Mouse (Mus musculus): ENCODE measurements around the gene Igf1r. TPM values are rescaled to one million over a fixed set of nuclear protein-coding genes. Genes with fewer than 3 reads are reported as not detected.

Gene Igf1r
- polyA plus RNA-seq, 1 experiment, result 2.6 TPM

GRCm38 (mm10) chr7:67986277-67986676 lies 33.6 kb downstream of the Igf1r start:
- Histone ChIP-seq H3K4me1 (ENCODE audit: control insufficient read depth, insufficient read depth, insufficient read length, low read length) (no peaks in the 10 kb centered on the region), H3K27me3 (ENCODE audit: control insufficient read depth, insufficient read depth, low read length) (0 out of 2 replicates have a peak, but pooled peaks cover 2% of the 10 kb centered on the region), H3K36me3 (ENCODE audit: control insufficient read depth, insufficient read depth, low read length) (no peaks in the 10 kb centered on the region), H3K27ac (ENCODE audit: insufficient read depth, low read depth, low read length) (no peak overlapping the region), H3K4me3 (ENCODE audit: low read depth, low read length) (no peak overlapping the region)
- 84% methylated on average over 10 of the region's 10 CpGs for WGBS
- no peak for TF ChIP-seq POLR2A (IDR thresholded peaks at IDR 0.05; ENCODE audit: low read depth, low read length)
- no peak for TF ChIP-seq CTCF (IDR thresholded peaks at IDR 0.05; ENCODE audit: extremely low read depth, insufficient read length, insufficient replicate concordance, low read depth, low read length)

- 85% methylated on average over 11 of the region's 11 CpGs for WGBS
- Histone ChIP-seq H3K4me1 (ENCODE audit: control insufficient read depth, insufficient read depth, insufficient read length, low read length) (no peaks in the 10 kb centered on the region), H3K27me3 (ENCODE audit: control insufficient read depth, insufficient read depth, low read length) (0 out of 2 replicates have a peak, but pooled peaks cover 2% of the 10 kb centered on the region), H3K27ac (ENCODE audit: insufficient read depth, low read depth, low read length) (no peak overlapping the region), H3K36me3 (ENCODE audit: control insufficient read depth, insufficient read depth, low read length) (no peaks in the 10 kb centered on the region), H3K4me3 (ENCODE audit: low read depth, low read length) (no peak overlapping the region)
- TF ChIP-seq POLR2A (IDR thresholded peaks at IDR 0.05; ENCODE audit: low read depth, low read length), result no peak
- no peak for TF ChIP-seq CTCF (IDR thresholded peaks at IDR 0.05; ENCODE audit: extremely low read depth, insufficient read length, insufficient replicate concordance, low read depth, low read length)
Observed at GRCm38 (mm10) chr7:67986816-67987215, 34.2 kb downstream of the Igf1r start.

- H3K4me3 ChIP-seq (ENCODE audit: low read depth, low read length), result no peak overlapping the region
- H3K27ac ChIP-seq (ENCODE audit: insufficient read depth, low read depth, low read length), result no peak overlapping the region
- H3K27me3 ChIP-seq (ENCODE audit: control insufficient read depth, insufficient read depth, low read length), result no peaks in the 10 kb centered on the region
- TF ChIP-seq POLR2A (IDR thresholded peaks at IDR 0.05; ENCODE audit: low read depth, low read length) (no peak), CTCF (IDR thresholded peaks at IDR 0.05; ENCODE audit: extremely low read depth, insufficient read length, insufficient replicate concordance, low read depth, low read length) (no peak)
- no peaks in the 10 kb centered on the region for H3K36me3 ChIP-seq (ENCODE audit: control insufficient read depth, insufficient read depth, low read length)
- no peaks in the 10 kb centered on the region; the same call in 1 of the 2 replicates for H3K4me1 ChIP-seq (ENCODE audit: control insufficient read depth, insufficient read depth, insufficient read length, low read length)
- WGBS, result 37% methylated on average over 2 of the region's 2 CpGs
Observed at GRCm38 (mm10) chr7:67989376-67989775, 36.7 kb downstream of the Igf1r start.

- Histone ChIP-seq H3K36me3 (ENCODE audit: control insufficient read depth, insufficient read depth, low read length) (no peaks in the 10 kb centered on the region), H3K27ac (ENCODE audit: insufficient read depth, low read depth, low read length) (no peak overlapping the region), H3K4me3 (ENCODE audit: low read depth, low read length) (no peak overlapping the region), H3K4me1 (ENCODE audit: control insufficient read depth, insufficient read depth, insufficient read length, low read length) (peaks cover 2% of the 10 kb centered on the region; the same call in 1 of the 2 replicates), H3K27me3 (ENCODE audit: control insufficient read depth, insufficient read depth, low read length) (no peaks in the 10 kb centered on the region)
- WGBS, result 83% methylated on average over 4 of the region's 4 CpGs
- TF ChIP-seq CTCF (IDR thresholded peaks at IDR 0.05; ENCODE audit: extremely low read depth, insufficient read length, insufficient replicate concordance, low read depth, low read length) (no peak), POLR2A (IDR thresholded peaks at IDR 0.05; ENCODE audit: low read depth, low read length) (no peak)
Observed at GRCm38 (mm10) chr7:67993614-67994013, 41.0 kb downstream of the Igf1r start.

GRCm38 (mm10) chr7:67994346-67994858 lies 41.8 kb downstream of the Igf1r start:
- H3K4me3 ChIP-seq (ENCODE audit: low read depth, low read length), result no peak overlapping the region
- TF ChIP-seq POLR2A (IDR thresholded peaks at IDR 0.05; ENCODE audit: low read depth, low read length) (no peak), CTCF (IDR thresholded peaks at IDR 0.05; ENCODE audit: extremely low read depth, insufficient read length, insufficient replicate concordance, low read depth, low read length) (no peak)
- H3K4me1 ChIP-seq (ENCODE audit: control insufficient read depth, insufficient read depth, insufficient read length, low read length), result peaks cover 3% of the 10 kb centered on the region
- no peak overlapping the region for H3K27ac ChIP-seq (ENCODE audit: insufficient read depth, low read depth, low read length)
- WGBS, result 46% methylated on average over 7 of the region's 7 CpGs
- no peaks in the 10 kb centered on the region for H3K27me3 ChIP-seq (ENCODE audit: control insufficient read depth, insufficient read depth, low read length)
- H3K36me3 ChIP-seq (ENCODE audit: control insufficient read depth, insufficient read depth, low read length), result no peaks in the 10 kb centered on the region

- H3K27me3 ChIP-seq (ENCODE audit: control insufficient read depth, insufficient read depth, low read length), result no peaks in the 10 kb centered on the region
- no peak overlapping the region for H3K27ac ChIP-seq (ENCODE audit: insufficient read depth, low read depth, low read length)
- H3K4me3 ChIP-seq (ENCODE audit: low read depth, low read length), result no peak overlapping the region
- peaks cover 3% of the 10 kb centered on the region for H3K4me1 ChIP-seq (ENCODE audit: control insufficient read depth, insufficient read depth, insufficient read length, low read length)
- TF ChIP-seq POLR2A (IDR thresholded peaks at IDR 0.05; ENCODE audit: low read depth, low read length), result no peak
- no peak for TF ChIP-seq CTCF (IDR thresholded peaks at IDR 0.05; ENCODE audit: extremely low read depth, insufficient read length, insufficient replicate concordance, low read depth, low read length)
- no peaks in the 10 kb centered on the region for H3K36me3 ChIP-seq (ENCODE audit: control insufficient read depth, insufficient read depth, low read length)
- WGBS, result 73% methylated on average over 8 of the region's 8 CpGs
Observed at GRCm38 (mm10) chr7:67995276-67995675, 42.6 kb downstream of the Igf1r start.

- TF ChIP-seq CTCF (IDR thresholded peaks at IDR 0.05; ENCODE audit: extremely low read depth, insufficient read length, insufficient replicate concordance, low read depth, low read length) (no peak), POLR2A (IDR thresholded peaks at IDR 0.05; ENCODE audit: low read depth, low read length) (no peak)
- no peaks in the 10 kb centered on the region for H3K36me3 ChIP-seq (ENCODE audit: control insufficient read depth, insufficient read depth, low read length)
- H3K27ac ChIP-seq (ENCODE audit: insufficient read depth, low read depth, low read length), result no peak overlapping the region
- H3K4me3 ChIP-seq (ENCODE audit: low read depth, low read length), result no peak overlapping the region
- peaks cover 3% of the 10 kb centered on the region for H3K4me1 ChIP-seq (ENCODE audit: control insufficient read depth, insufficient read depth, insufficient read length, low read length)
- WGBS, result 54% methylated on average over 12 of the region's 12 CpGs
- no peaks in the 10 kb centered on the region for H3K27me3 ChIP-seq (ENCODE audit: control insufficient read depth, insufficient read depth, low read length)
Observed at GRCm38 (mm10) chr7:67996202-67996960, 43.8 kb downstream of the Igf1r start.

Data from small intestine, adult 2 months (tissue).